Mouse (Mus musculus): ENCODE data around the gene Nradd. TPM values are rescaled to one million over a fixed set of nuclear protein-coding genes. Genes with fewer than 3 reads are reported as not detected.
A peak's percentile ranks its signal among the peaks of the same experiment; 100 is the strongest.

Nradd gene
- polyA plus RNA-seq, 1 experiment from 2014 or later: 30.1 TPM

- H3K4me1 ChIP-seq: peaks cover 29% of the 10 kb centered on the region
- H3K4me3 ChIP-seq: no peak overlapping the region
- no peak overlapping the region for H3K4me2 ChIP-seq
- no peak overlapping the region for H3K9ac ChIP-seq
- no peaks in the 10 kb centered on the region for H3K27me3 ChIP-seq (replicated peaks)
- ATAC-seq (replicated peaks): no peak
- H3K27ac ChIP-seq: no peak overlapping the region
- WGBS: 95% methylated on average over 12 of the region's 12 CpGs
- H3K9me3 ChIP-seq: no peaks in the 10 kb centered on the region
- H3K36me3 ChIP-seq (replicated peaks): no peaks in the 10 kb centered on the region
Observed at GRCm38 (mm10) chr9:110659521-110659920, 35.3 kb upstream of the Nradd start.

DNA sequence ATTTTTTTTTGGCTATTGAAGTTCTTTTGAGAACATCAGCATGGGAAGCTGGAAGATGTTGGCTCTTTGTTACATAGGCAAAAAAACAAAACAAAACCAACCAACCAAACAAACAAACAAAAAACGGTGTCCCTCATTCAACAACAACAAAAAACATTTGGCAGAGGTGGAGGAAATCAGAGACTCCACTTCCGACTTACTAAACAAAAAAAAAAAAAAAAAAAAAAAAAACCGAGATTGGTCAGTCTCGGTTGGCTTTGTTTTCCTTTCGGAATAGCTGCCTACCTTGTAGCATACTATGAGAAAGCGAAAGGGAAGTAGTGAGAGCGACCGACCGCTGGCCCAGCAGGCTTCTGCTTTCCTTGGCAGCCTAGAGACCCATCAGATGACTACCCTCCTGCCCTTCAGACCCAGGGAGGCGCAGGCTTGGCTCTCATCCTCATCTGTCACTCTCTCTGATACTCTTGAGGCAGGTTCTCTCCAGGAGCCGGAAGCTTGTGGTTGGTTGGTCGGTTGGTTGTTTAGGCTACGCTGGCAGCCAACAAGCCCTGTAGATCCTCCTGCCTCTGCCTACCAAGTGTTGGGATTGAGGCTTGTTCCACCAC is 33.3 kb upstream of the Nradd start:
- ATAC-seq (replicated peaks): no peak
- Histone ChIP-seq H3K4me3 (peak overlapping the region; percentile 60), H3K27ac (0 out of 2 replicates have a peak overlapping the region, but pooled peaks have one; percentile 96), H3K4me2 (peak overlapping the region; percentile 75), H3K9ac (peak overlapping the region; percentile 82; the same call in 1 of the 2 replicates), H3K27me3 (replicated peaks) (peaks cover 3% of the 10 kb centered on the region), H3K9me3 (no peaks in the 10 kb centered on the region), H3K36me3 (replicated peaks) (no peaks in the 10 kb centered on the region), H3K4me1 (peaks cover 43% of the 10 kb centered on the region)
- WGBS: 84% methylated on average over 13 of the region's 13 CpGs

DNA sequence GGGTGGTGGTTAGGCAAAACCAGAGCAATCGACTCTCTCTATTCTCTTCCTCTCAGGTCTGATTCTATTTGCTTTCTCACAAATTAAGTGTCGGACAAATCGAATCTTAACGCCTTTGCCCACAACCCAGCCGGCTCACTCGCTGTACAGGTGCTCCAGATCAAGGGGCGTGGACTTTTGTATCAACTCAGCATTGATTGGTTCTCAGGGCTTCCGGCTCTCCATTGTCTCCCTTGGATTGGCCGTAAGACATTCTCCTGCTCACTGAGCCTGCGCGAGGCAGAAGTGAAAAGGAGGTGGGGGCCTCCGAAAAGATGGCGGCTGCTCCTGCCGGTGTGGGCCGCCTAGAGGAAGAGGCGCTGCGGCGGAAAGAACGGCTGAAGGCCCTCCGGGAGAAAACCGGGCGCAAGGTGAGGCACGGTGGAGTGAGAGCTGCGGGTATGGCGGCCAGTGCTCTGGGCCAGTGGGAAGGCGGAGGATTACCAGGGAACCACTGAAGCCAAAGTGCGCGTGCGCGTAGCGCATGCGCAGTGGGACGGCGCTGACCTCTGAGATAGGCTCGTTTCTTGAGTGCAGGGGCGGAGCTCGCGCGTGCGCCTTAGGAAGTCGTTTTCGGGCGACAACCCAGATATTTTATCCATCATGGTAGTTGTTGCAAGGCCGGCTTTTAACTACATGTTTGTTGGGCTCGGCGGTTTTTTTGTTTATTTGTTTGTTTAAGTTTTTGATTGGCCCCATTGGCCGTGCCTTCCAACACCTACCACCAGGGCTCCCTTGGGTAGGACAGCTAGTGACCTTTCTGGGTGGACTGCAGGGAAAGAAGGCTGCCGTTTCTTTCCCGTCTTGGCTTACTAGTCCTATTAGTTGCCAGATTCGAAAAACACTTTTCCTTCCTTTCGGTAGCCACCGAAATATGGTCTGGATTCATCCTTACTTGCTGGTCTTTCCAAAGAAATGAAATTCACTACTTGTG is 32.3 kb upstream of the Nradd start, which contains the start of gene Ccdc12:
TSS of gene Ccdc12 (plus strand) at position 255 of the 973 bp plus-strand sequence.
- 0% methylated on average over 52 of the region's 52 CpGs for WGBS
- H3K9me3 ChIP-seq: no peaks in the 10 kb centered on the region
- no peaks in the 10 kb centered on the region for H3K36me3 ChIP-seq (replicated peaks)
- H3K4me1 ChIP-seq: peaks cover 49% of the 10 kb centered on the region
- peak; percentile 98 for ATAC-seq (replicated peaks)
- H3K4me3 ChIP-seq: peak within 1 kb of the TSS; percentile 60
- H3K4me2 ChIP-seq: peak within 1 kb of the TSS; percentile 75
- peaks cover 3% of the 10 kb centered on the region for H3K27me3 ChIP-seq (replicated peaks)
- H3K9ac ChIP-seq: peak within 1 kb of the TSS; percentile 82
- peak within 1 kb of the TSS; percentile 96 for H3K27ac ChIP-seq

GRCm38 (mm10) chr9:110655651-110656007 is 31.4 kb upstream of the Nradd start:
- Histone ChIP-seq H3K9ac (peak overlapping the region; percentile 82; the same call in 1 of the 2 replicates), H3K9me3 (no peaks in the 10 kb centered on the region), H3K27me3 (replicated peaks) (peaks cover 3% of the 10 kb centered on the region), H3K4me2 (peak overlapping the region; percentile 75), H3K36me3 (replicated peaks) (no peaks in the 10 kb centered on the region), H3K4me1 (peaks cover 49% of the 10 kb centered on the region), H3K4me3 (peak overlapping the region; percentile 60), H3K27ac (peak overlapping the region; percentile 96)
- peak; percentile 7; the same call in 1 of the 2 replicates for ATAC-seq (replicated peaks)
- WGBS: 85% methylated on average over 10 of the region's 10 CpGs

DNA sequence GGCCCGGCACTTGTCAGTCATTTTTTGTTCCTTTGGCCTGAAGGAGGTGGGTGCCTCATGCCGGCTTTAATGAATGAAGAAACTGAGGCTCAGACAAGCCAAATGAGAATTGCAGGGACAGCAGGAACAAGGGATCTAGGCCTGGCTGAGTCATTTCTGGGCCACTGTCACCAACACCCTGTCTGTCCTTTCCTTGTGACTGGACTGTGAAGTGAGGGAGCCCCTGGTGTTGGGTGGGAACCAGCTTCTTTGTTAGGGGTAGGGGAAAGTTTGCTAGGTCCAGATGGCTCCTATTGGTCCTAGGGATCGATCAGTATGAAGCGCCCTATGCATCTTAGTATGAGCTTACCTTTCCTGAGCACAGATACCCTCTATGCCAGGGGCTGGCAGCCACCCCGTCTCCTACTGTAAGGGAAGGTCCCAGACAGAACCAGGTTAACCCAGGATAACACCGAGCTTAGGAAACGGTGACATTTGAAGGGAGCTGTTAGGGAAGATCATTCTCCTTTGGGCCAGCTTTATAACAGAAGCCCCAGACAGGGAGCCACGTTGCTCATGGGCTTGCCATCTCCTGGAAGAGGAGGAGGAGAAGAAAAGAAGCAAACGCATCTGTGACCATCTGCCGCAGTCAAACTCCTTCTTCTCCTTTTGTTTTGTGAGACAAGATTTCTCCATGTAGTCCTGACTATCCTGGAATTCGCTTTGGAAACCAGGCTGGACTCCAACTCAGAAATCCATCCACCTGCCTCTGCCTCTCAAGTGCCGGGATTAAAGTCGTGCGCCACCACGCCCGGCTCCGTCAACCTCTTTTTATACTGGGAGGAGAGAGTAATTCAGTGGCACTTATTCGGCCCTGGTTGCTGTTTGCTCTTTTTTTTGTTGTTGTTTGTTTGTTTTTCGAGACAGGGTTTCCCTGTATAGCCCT is 30.7 kb upstream of the Nradd start:
- WGBS: 81% methylated on average over 19 of the region's 19 CpGs
- Histone ChIP-seq H3K27ac (peak overlapping the region; percentile 3), H3K9ac (peak overlapping the region; percentile 63), H3K27me3 (replicated peaks) (peaks cover 3% of the 10 kb centered on the region), H3K36me3 (replicated peaks) (no peaks in the 10 kb centered on the region), H3K4me1 (peaks cover 54% of the 10 kb centered on the region), H3K4me3 (peak overlapping the region; percentile 69; the same call in 1 of the 2 replicates), H3K4me2 (peak overlapping the region; percentile 95), H3K9me3 (no peaks in the 10 kb centered on the region)
- no peak for ATAC-seq (replicated peaks)

GRCm38 (mm10) chr9:110653655-110654461 is 29.6 kb upstream of the Nradd start, which contains the start of gene Nbeal2:
Nbeal2 (minus strand) TSS chr9:110654161.
- H3K27me3 ChIP-seq (replicated peaks): peaks cover 3% of the 10 kb centered on the region
- H3K4me3 ChIP-seq: peak within 1 kb of the TSS; percentile 69
- ATAC-seq (replicated peaks): peak; percentile 38
- peak within 1 kb of the TSS; percentile 3 for H3K27ac ChIP-seq
- H3K36me3 ChIP-seq (replicated peaks): no peaks in the 10 kb centered on the region
- H3K4me1 ChIP-seq: peaks cover 64% of the 10 kb centered on the region
- H3K4me2 ChIP-seq: peak within 1 kb of the TSS; percentile 95
- no peaks in the 10 kb centered on the region for H3K9me3 ChIP-seq
- H3K9ac ChIP-seq: peak within 1 kb of the TSS; percentile 63
- WGBS: under 1% methylated on average over 65 of the region's 75 CpGs

- WGBS: 20% methylated on average over 14 of the region's 14 CpGs
- H3K27ac ChIP-seq: no peak overlapping the region
- no peak for ATAC-seq (replicated peaks)
- H3K4me2 ChIP-seq: peak overlapping the region; percentile 95
- peak overlapping the region; percentile 63 for H3K9ac ChIP-seq
- no peaks in the 10 kb centered on the region for H3K9me3 ChIP-seq
- peaks cover 3% of the 10 kb centered on the region for H3K27me3 ChIP-seq (replicated peaks)
- H3K4me3 ChIP-seq: peak overlapping the region; percentile 69
- H3K4me1 ChIP-seq: peaks cover 64% of the 10 kb centered on the region
- H3K36me3 ChIP-seq (replicated peaks): no peaks in the 10 kb centered on the region
Observed at GRCm38 (mm10) chr9:110652963-110653654, 28.9 kb upstream of the Nradd start.

DNA sequence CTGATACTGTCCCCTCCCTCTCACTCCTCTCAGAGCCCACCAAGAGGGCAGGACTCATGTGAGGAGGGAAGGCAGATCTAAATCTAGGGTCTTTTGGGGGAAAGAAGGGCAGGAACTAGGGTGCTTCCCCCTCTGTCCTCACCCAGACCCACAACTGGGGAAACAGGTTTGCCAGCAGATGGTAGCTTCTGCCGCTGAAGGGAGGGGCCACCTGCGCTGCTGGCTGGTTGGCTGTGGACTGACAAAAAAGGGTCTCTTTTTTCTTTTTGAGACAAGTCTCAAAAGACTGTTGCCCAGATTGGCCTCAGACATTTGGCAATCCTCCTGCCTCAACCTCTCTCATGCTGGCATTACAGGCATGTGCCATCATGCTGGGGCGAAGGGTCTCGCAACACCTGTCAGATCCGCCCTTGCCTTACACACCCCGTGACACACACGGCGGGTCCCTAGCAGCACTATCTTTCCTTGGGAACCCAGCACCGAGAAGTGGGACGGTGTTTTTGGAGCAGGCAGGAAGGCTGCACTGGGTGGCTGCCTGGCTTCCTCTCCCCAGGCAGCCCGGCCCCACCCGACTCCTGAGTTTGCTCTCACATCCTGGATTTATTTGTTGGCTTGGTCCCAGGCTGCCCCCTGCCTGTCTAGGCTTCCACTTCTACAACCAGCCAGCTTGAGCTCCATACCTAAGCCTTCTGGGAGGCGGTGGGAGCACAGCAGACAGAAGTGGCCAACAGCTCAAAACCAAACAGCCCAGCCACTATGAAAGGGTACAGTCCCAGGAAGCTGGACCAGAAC is 27.9 kb upstream of the Nradd start:
- H3K4me1 ChIP-seq: peaks cover 54% of the 10 kb centered on the region
- H3K27me3 ChIP-seq (replicated peaks): peaks cover 3% of the 10 kb centered on the region
- WGBS: 43% methylated on average over 13 of the region's 13 CpGs
- ATAC-seq (replicated peaks): no peak
- no peaks in the 10 kb centered on the region for H3K9me3 ChIP-seq
- peak overlapping the region; percentile 95 for H3K4me2 ChIP-seq
- H3K36me3 ChIP-seq (replicated peaks): no peaks in the 10 kb centered on the region
- H3K4me3 ChIP-seq: 0 out of 2 replicates have a peak overlapping the region, but pooled peaks have one; percentile 69
- H3K27ac ChIP-seq: no peak overlapping the region
- H3K9ac ChIP-seq: no peak overlapping the region

- Histone ChIP-seq H3K4me2 (peak overlapping the region; percentile 7; the same call in 1 of the 2 replicates), H3K9ac (no peak overlapping the region), H3K36me3 (replicated peaks) (no peaks in the 10 kb centered on the region), H3K27ac (peak overlapping the region; percentile 75), H3K4me3 (no peak overlapping the region), H3K9me3 (no peaks in the 10 kb centered on the region), H3K4me1 (peaks cover 44% of the 10 kb centered on the region), H3K27me3 (replicated peaks) (peaks cover 3% of the 10 kb centered on the region)
- ATAC-seq (replicated peaks): peak; percentile 44; the same call in 1 of the 2 replicates
Observed at GRCm38 (mm10) chr9:110649775-110650174, 25.5 kb upstream of the Nradd start.

GRCm38 (mm10) chr9:110645219-110645618 is 21.0 kb upstream of the Nradd start:
- Histone ChIP-seq H3K4me3 (no peak overlapping the region), H3K27me3 (replicated peaks) (no peaks in the 10 kb centered on the region), H3K36me3 (replicated peaks) (no peaks in the 10 kb centered on the region), H3K4me2 (no peak overlapping the region), H3K9ac (no peak overlapping the region), H3K9me3 (no peaks in the 10 kb centered on the region), H3K27ac (no peak overlapping the region), H3K4me1 (peaks cover 16% of the 10 kb centered on the region)
- ATAC-seq (replicated peaks): no peak
- 85% methylated on average over 9 of the region's 9 CpGs for WGBS
